Mouse (Mus musculus): ENCODE results near the gene P2rx7. TPM values are rescaled to one million over a fixed set of nuclear protein-coding genes. Genes with fewer than 3 reads are reported as not detected.

Gene P2rx7
- 14.8 TPM for total RNA-seq (2023)

DNA sequence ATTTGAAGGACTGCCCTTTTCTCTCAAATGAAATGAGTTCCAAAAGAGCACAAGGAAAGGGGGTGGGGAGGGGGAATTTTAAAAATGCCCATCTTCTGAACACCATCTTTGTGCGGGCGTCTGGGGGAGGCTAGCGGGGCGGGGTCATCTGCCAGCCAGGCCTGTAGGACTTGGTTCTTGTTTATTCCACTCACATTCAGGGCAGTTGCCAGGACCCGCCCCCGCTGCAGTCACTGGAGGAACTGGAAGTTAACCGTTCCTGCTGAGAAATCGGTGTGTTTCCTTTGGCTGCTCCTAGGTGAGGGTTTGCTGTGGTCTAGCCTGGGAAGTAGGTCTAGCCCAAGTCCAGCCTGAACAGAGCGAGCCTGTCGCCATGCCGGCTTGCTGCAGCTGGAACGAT lies at the start of gene P2rx7:
TSS of gene P2rx7 (plus strand) at position 211 of the 400 bp plus-strand sequence.

DNA sequence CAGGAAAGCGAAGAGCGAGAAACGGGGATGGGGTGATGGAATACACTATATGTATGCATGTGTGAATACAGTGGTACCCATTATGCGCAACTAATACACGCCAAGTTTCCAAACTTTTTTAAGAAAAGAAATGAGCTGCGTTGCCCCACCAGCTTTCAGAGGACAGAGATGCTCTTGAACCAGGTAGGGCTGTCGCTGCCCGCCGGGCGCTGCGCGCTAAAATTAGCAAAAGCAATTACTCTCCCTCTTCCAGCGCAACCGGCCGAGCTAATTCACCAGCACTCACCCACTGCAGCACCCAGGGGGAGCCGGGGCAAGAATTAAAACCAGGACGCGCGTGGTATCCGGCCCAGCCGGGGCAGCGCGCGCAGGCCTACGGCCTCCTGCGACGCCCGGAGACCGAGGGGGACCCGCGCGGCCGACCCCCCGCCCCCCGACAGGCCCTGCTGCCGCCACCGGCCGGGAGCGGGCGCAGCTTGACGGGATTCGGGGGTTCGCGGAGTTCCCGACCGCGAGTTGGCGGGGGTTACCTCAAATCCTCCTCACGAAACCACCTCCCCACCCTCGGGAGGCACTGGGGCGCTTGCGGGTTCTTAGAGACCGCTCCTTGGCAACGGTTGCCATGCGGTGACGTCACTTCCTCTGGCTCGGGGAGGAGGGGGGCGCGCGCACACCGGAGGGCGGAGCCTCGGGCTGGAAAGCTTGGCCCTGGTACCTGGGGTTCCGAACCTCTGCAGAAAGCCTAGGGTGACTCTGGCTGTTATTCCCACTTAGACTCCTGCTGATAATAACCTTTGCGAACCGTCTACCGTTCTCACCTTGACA lies 29.6 kb upstream of the P2rx7 start, which contains the start of gene Ift81:
TSS of gene Ift81 (minus strand) at position 611 of the 825 bp plus-strand sequence.

DNA sequence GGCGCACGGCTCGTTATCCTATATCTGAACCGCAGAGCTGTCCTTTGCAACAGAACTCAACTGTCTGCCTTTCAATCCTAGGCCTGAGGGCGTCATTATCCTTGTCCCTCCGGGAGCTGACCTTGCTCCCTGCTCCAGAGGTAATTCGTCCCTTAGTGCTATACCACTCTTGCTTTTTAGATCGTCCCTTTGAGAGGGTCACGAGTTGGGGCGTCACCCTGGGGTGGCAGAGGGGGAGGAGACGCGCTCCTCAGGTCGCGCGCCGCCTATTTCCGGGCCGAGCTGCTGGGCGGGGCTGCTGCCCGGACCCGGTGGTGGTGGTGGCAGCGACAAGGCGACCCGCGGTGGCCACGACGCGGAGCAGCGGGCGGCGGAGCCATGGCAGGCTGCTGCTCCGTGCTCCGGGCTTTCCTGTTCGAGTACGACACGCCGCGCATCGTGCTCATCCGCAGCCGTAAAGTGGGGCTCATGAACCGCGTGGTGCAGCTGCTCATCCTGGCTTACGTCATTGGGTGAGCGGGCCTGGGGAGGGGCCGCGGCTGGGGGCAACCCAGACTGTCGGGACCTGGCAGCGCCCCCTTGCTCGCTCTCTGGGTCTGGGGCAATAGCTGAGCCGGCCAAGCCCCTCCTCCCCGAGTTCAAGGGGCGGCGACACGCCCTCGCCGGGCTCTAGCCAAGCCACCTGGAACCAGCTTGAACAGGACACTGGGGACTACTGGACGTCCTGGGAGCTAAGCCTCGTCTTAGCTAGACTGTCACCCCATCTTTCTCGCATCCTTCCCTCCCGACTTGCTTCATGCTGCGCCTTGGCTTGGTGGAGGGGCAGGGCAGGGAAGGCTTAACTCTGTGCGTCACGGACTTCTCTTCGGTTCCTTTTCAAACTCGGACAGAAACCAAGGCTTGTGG lies 63.8 kb downstream of the P2rx7 start, which contains the start of gene P2rx4:
TSS of gene P2rx4 (plus strand) at position 269 of the 906 bp plus-strand sequence.

Other genes with a start within 250 kb of the P2rx7 start
- gene Anapc7, start 222.2 kb upstream of the P2rx7 start, total RNA-seq (2023), result 39.5 TPM
- gene Atp2a2, start 141.7 kb upstream of the P2rx7 start, total RNA-seq (2023), result 62.9 TPM
- gene Ift81, start 29.4 kb upstream of the P2rx7 start, total RNA-seq (2023), result 2.4 TPM
- gene P2rx4, start 63.6 kb downstream of the P2rx7 start, total RNA-seq (2023), result 99.3 TPM
- gene Camkk2, start 135.5 kb downstream of the P2rx7 start, total RNA-seq (2023), result 28.9 TPM
- gene Anapc5, start 177.4 kb downstream of the P2rx7 start, total RNA-seq (2023), result 274 TPM
- gene Rnf34, start 206.1 kb downstream of the P2rx7 start, total RNA-seq (2023), result 35.5 TPM

Measured in CD8-positive naive resting alpha-beta T cell, adult 57 days (primary cell).